Mouse (Mus musculus): ENCODE measurements at regions not wholly inside any gene's neighbourhood (a gene's known extent, or its start where the extent isn't known, plus 50 kb on each side); places are given as distances from the start of the nearest gene placed in this dataset.

DNA sequence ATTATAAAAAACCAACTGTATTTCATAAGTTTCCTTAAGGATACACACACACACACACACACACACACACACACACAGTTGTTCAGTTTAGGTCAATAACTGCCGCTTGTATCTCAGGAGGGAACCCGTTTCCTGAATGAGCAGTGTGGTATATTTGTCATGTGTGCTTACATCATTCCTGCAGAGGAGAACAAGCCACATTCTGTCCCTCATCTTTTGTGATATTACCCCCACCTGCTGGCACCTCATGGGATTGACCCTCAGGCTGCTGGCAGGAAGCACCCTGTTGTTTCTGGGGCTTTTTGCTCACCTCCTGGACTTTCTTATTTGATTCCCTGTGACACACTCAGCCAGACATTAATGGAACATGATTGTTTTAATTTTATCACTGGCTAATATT, 66.4 kb upstream of the Htr1a start:
- peak; percentile 99 for ATAC-seq (ENCODE audit: low TSS enrichment)

- ATAC-seq (ENCODE audit: low TSS enrichment) = no peak
Measured at GRCm38 (mm10) chr13:105378587-105378986, 64.9 kb upstream of the Htr1a start.

GRCm38 (mm10) chr13:105387016-105387772, 56.2 kb upstream of the Htr1a start:
- no peak for ATAC-seq (ENCODE audit: low TSS enrichment)

Measured in frontal cortex, adult (tissue).